Mouse (Mus musculus) natural killer cell, adult 2 months (primary cell): ENCODE results near the gene Cyb5d1.

Source experiments
- DNase-seq, 2 experiments: peaks; one replicate each; pipeline ENCODE4 v3.0.0; 2022; ENCODE audit warnings: low spot score in 2 of 2

Cyb5d1 gene

DNA sequence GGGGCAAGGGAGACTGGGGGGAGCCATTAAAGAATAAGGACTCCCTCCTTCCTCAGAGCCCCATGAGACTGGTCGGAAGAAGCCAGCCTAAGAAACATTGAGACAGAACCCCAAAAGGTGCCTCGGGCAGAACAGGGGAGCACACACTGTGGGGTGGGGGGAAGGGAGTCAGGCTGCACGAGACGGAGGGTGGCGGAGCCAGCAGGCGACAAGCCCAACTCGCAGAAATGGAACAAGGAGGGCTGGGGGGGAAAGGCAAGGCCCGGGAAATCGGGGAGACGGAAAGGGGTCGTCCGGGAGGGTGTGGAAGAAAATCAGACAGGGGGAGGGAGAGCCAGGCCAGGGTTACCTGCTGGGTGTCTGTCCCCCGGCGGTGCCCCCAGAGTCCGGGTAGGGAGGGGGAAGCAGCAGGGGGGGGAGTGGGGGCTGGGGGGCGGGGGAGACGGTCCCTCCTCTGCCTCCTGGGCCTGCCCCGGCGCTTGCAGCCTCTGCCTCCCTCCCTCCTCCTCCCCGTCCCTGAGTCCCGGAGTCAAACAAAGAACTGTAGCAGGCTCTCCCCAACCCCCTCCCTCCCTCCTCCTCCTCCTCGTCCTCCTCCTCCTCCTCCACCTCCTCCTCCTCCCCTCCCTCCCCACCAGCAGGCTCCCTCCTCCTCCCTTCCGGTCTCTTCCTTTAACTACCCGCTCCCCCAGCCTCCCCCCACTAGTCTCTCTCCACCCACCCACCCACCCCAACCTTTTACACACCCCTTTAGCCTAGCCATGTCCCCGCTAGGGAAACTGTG lies 20.4 kb upstream of the Cyb5d1 start:
- no peak for DNase-seq

GRCm38 (mm10) chr11:69415327-69415667 lies 19.9 kb upstream of the Cyb5d1 start:
- DNase-seq = no peak

- DNase-seq = no peak
Observed at GRCm38 (mm10) chr11:69414421-69415326, 19.2 kb upstream of the Cyb5d1 start.

- DNase-seq = no peak
Observed at GRCm38 (mm10) chr11:69413221-69414181, 18.1 kb upstream of the Cyb5d1 start, which contains the start of gene Kdm6b. TSS of gene Kdm6b (minus strand) at chr11:69413675.

DNA sequence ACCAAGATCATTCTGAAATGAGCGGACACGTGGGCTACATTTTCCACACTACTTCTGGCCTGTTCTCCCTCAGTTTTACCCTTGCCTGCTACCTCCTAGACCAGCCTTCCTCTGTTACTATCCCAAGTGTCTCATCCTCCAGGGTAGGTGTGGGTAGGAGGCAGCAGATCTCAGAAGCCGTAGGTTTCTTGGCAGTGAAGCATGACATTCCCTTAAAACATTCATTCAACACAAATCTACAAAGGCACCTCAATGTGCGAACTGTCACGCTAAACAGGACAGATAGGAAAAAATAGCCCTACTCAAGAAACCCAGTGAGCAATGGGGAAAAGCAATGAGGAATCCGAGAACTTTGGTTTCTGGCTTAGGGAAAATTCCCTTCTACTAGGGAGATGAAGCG lies 17.1 kb upstream of the Cyb5d1 start:
- DNase-seq = no peak

GRCm38 (mm10) chr11:69411538-69412203 lies 16.2 kb upstream of the Cyb5d1 start:
- peak; percentile 86 to 91 for DNase-seq

- DNase-seq = peak in 1 of 2 experiments; percentile 85
Observed at GRCm38 (mm10) chr11:69411073-69411535, 15.7 kb upstream of the Cyb5d1 start.

DNA sequence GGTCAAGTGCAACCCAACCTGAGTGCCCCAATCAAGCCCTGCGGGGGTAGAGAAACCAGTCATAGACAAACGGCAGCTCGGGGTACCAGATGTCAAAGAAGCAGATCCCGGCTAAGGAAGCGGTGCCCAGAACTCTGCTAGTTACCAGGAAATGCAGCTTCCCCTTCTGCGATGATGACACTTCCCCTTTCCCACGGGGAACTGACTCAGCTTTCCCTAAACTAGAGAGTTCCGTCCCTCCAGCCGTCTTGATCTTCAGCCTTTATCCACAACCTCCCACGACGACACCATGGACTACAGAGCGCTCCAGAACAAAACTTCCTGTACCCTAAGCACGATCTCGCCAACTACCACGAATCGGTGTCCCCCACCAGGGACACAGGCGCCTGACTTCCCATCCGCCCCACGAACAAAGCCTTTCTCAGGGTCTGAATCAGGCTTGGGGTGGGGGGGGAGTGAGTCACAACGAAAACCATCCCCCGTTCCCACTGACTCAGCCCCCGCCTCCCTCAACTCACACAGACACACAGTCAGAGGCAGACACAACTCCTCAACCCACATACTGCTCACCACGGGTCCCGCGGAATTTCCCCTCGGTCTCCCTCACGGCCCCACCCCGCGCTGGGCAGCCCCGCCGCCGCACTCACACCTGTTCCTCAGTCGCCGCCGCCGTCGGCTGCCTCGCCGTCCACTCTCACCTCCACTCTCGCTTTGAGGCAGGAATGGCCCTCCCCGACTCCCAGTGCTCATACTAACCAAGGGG lies 15.1 kb upstream of the Cyb5d1 start:
- DNase-seq = peak; percentile 96 to 98

GRCm38 (mm10) chr11:69410045-69410309 lies 14.5 kb upstream of the Cyb5d1 start:
- DNase-seq = no peak

GRCm38 (mm10) chr11:69409378-69410044 lies 14.1 kb upstream of the Cyb5d1 start:
- DNase-seq = peak; percentile 89 to 90

- peak; percentile 84 for DNase-seq
Observed at GRCm38 (mm10) chr11:69408541-69409377, 13.3 kb upstream of the Cyb5d1 start.

- DNase-seq = no peak
Observed at GRCm38 (mm10) chr11:69407724-69408004, 12.2 kb upstream of the Cyb5d1 start.

GRCm38 (mm10) chr11:69406867-69407723 lies 11.7 kb upstream of the Cyb5d1 start:
- DNase-seq = no peak

- DNase-seq = no peak
Observed at GRCm38 (mm10) chr11:69406282-69406681, 10.9 kb upstream of the Cyb5d1 start.

- DNase-seq = no peak
Observed at GRCm38 (mm10) chr11:69405397-69406200, 10.2 kb upstream of the Cyb5d1 start.

DNA sequence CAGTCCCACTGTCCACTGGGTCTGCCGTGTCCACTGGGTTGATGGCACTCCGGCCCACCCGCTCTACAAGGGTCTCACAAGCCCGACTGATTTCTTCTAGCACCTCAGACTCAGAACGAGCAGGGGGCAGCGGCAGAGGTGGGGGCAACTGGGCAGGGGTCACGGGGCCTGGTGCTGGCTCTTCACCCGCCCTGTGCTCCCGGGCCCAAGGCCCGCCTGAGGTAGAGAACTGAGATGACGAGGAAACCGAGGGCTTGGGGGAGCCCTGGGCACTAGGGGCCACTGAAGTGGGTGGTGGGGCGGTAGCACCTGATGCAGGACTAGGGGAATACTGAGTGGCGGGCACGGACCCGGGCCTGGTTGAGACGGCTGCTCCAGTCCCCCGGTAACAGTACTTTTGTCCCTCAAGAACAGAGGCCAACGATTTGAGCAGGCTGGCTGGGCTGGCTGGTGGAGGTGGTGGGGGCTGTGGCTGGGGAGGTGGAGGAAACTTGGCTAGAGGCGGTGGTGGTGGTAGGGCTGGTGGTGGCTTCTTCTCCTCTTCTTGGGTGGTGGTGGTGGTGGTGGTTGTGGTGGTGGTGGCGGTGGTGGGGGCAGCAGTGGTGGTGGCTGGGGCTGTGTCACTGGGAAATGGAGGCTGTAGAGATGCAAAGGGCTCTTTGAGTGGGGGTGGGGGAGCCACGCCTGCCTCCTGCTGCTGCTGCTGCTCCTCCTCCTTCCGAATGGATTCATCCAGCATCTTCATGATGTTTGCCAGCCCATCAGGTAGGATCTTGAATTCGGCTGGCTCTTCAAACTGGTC lies 9.4 kb upstream of the Cyb5d1 start:
- DNase-seq = no peak
